ENCODE assay signal across 10 mouse cellular contexts in genomic region chr19:46562581-46563515, GRCm38 (mm10). TPM values are rescaled to one million over a fixed set of nuclear protein-coding genes. Genes with fewer than 3 reads are reported as not detected.
DNase-seq lines count a peak whose midpoint lies in the region; ATAC-seq and TF ChIP-seq lines count a peak whose summit lies in the region.
"Had no signal": no experiment of that assay in that cellular context is flagged by ENCODE, and none has a peak within 500 bp of the region (broad histone marks: within the 10 kb centered on the region; RNA-seq: fewer than 3 reads in every experiment).

No protein-coding gene starts in this region.

- intact Hi-C loops in left cerebral cortex, adult 2 months (cut with DNase I), result no loop called here

- H3K27me3 ChIP-seq in lung, postnatal 0 days (replicated peaks; ENCODE audit: insufficient read depth, low read length), result no peaks in the 10 kb centered on the region
- no peaks in the 10 kb centered on the region for H3K27me3 ChIP-seq in intestine, embryonic 16.5 days (replicated peaks; ENCODE audit: control insufficient read depth, insufficient read depth, low read length)
- H3K27me3 ChIP-seq: forebrain, embryonic 12.5 days had no signal

- TF ChIP-seq CTCF in lung, postnatal 0 days (IDR thresholded peaks at IDR 0.05), result no peak
- TF ChIP-seq CTCF in left cerebral cortex, adult 2 months (IDR thresholded peaks at IDR 0.05), result no peak

- DNase-seq in lung, postnatal 0 days (ENCODE audit: low spot score), result peak; percentile 44
- no peak for DNase-seq in lung, postnatal 25 days (ENCODE audit: low spot score)
- DNase-seq in cerebellum, postnatal 14 days, result peak; percentile 53 to 65
- peak; percentile 41 to 54 for DNase-seq in heart, adult 9 months (ENCODE audit: low spot score in 2 of 2)
- peak; percentile 90 for DNase-seq in skeletal muscle tissue, adult 2 months (ENCODE audit: low read depth, low spot score)
- no peak for DNase-seq in left cerebral cortex, adult 2 months (ENCODE audit: extremely low spot score in 1 of 2, low spot score in 2 of 2)

- H3K36me3 ChIP-seq in lung, postnatal 0 days (ENCODE audit: insufficient read depth, low read length), result no peaks in the 10 kb centered on the region; the same call in 1 of the 2 replicates
- no peaks in the 10 kb centered on the region for H3K36me3 ChIP-seq in intestine, embryonic 16.5 days (ENCODE audit: control insufficient read depth, insufficient read depth, low read length)
- H3K36me3 ChIP-seq: G1E had no signal

- H3K4me3 ChIP-seq in lung, postnatal 0 days (ENCODE audit: low read depth, low read length), result no peak overlapping the region
- H3K4me3 ChIP-seq in left cerebral cortex, adult 2 months, result no peak overlapping the region
- no peak overlapping the region for H3K4me3 ChIP-seq in intestine, embryonic 16.5 days (ENCODE audit: low read length)
- H3K4me3 ChIP-seq: forebrain, embryonic 12.5 days had no signal

- ATAC-seq in lung, postnatal 0 days, result no peak
- no peak for ATAC-seq in intestine, embryonic 16.5 days

- WGBS in lung, postnatal 0 days, result 80% methylated on average over 14 of the region's 14 CpGs
- 87% methylated on average over 14 of the region's 14 CpGs for WGBS in intestine, embryonic 16.5 days

- H3K4me2 ChIP-seq in lung, postnatal 0 days (replicated peaks; ENCODE audit: low read depth, low read length), result no peak overlapping the region
- no peak overlapping the region for H3K4me2 ChIP-seq in intestine, embryonic 16.5 days (ENCODE audit: low read depth, low read length)
- H3K4me2 ChIP-seq: forebrain, embryonic 12.5 days had no signal

- no peaks in the 10 kb centered on the region for H3K9me3 ChIP-seq in lung, postnatal 0 days (ENCODE audit: low read length)
- no peaks in the 10 kb centered on the region for H3K9me3 ChIP-seq in intestine, embryonic 16.5 days (ENCODE audit: control insufficient read depth, low read length)
- H3K9me3 ChIP-seq: G1E had no signal

- H3K4me1 ChIP-seq in lung, postnatal 0 days (ENCODE audit: insufficient read depth, low read depth, low read length), result no peaks in the 10 kb centered on the region
- H3K4me1 ChIP-seq in intestine, embryonic 16.5 days (ENCODE audit: control insufficient read depth, insufficient read depth, low read length), result no peaks in the 10 kb centered on the region
- H3K4me1 ChIP-seq: forebrain, embryonic 12.5 days had no signal

- no peak for TF ChIP-seq EP300 in lung, postnatal 0 days (IDR thresholded peaks at IDR 0.05)

- 0 out of 2 replicates have a peak overlapping the region, but pooled peaks have one; percentile 23 for H3K27ac ChIP-seq in lung, postnatal 0 days (ENCODE audit: low read length)
- H3K27ac ChIP-seq in left cerebral cortex, adult 2 months, result no peak overlapping the region
- H3K27ac ChIP-seq in intestine, embryonic 16.5 days (ENCODE audit: low read length), result no peak overlapping the region
- H3K27ac ChIP-seq: forebrain, embryonic 12.5 days; macrophage had no signal

- H3K9ac ChIP-seq in lung, postnatal 0 days (replicated peaks; ENCODE audit: low read depth), result no peak overlapping the region
- no peak overlapping the region for H3K9ac ChIP-seq in intestine, embryonic 16.5 days (ENCODE audit: low read depth, low read length)
- H3K9ac ChIP-seq: forebrain, embryonic 12.5 days had no signal

RNA-seq across cellular contexts. Expression of gene Arl3, which starts 10.2 kb away (rescaled TPM):
- polyA plus RNA-seq in lung, postnatal 0 days (2015; fragmentation: Nextera tagmentation; extraction: Ambion mirVana), result 52.6 and 70.9 TPM in 2 replicates
- total RNA-seq in left cerebral cortex, adult 2 months (2021), result 100 to 1,000 TPM; 120 to 129 TPM
- polyA plus RNA-seq in intestine, embryonic 16.5 days (2015; fragmentation: Nextera tagmentation; extraction: Ambion mirVana), result 53.9 and 64.5 TPM in 2 replicates

RNA-seq across cellular contexts. Expression of gene Sfxn2, which starts 10.3 kb away (rescaled TPM):
- 18.4 and 19.6 TPM in 2 replicates for polyA plus RNA-seq in lung, postnatal 0 days (2015; fragmentation: Nextera tagmentation; extraction: Ambion mirVana)
- 1 to 10 TPM; 4.6 to 7.4 TPM for total RNA-seq in left cerebral cortex, adult 2 months (2021)
- 16.7 and 18.1 TPM in 2 replicates for polyA plus RNA-seq in intestine, embryonic 16.5 days (2015; fragmentation: Nextera tagmentation; extraction: Ambion mirVana)

RNA-seq across cellular contexts. Expression of gene Wbp1l, which starts 36.0 kb away (rescaled TPM):
- polyA plus RNA-seq in lung, postnatal 0 days (2015; fragmentation: Nextera tagmentation; extraction: Ambion mirVana), result 34.6 and 37.4 TPM in 2 replicates
- total RNA-seq in left cerebral cortex, adult 2 months (2021), result 10 to 100 TPM; 36.8 to 42.6 TPM
- 39.3 and 40.0 TPM in 2 replicates for polyA plus RNA-seq in intestine, embryonic 16.5 days (2015; fragmentation: Nextera tagmentation; extraction: Ambion mirVana)

Comparison
In these comparisons a context has a peak if more than half of its experiments do, and no peak if none do; other contexts are left out.
1. DNase-seq: peak in lung, postnatal 0 days (single experiment), cerebellum, postnatal 14 days (2 of 2), heart, adult 9 months (2 of 2) and skeletal muscle tissue, adult 2 months (single experiment); none in lung, postnatal 25 days (single experiment) and left cerebral cortex, adult 2 months (0 of 2).